ENCODE assay signal across 8 mouse cellular contexts in genomic region chr14:48130761-48131575, GRCm38 (mm10). TPM values are rescaled to one million over a fixed set of nuclear protein-coding genes. Genes with fewer than 3 reads are reported as not detected.
DNase-seq lines count a peak whose midpoint lies in the region; ATAC-seq and TF ChIP-seq lines count a peak whose summit lies in the region.

No protein-coding gene starts in this region.

- peaks cover 7% of the 10 kb centered on the region for H3K27me3 ChIP-seq in heart, embryonic 11.5 days (ENCODE audit: control insufficient read depth, insufficient read depth, low read length)
- H3K27me3 ChIP-seq in kidney, embryonic 15.5 days: no peaks in the 10 kb centered on the region
- no peaks in the 10 kb centered on the region for H3K27me3 ChIP-seq in cerebellum, adult 2 months (ENCODE audit: control insufficient read depth, insufficient read depth, low read length)

- WGBS in heart, embryonic 11.5 days (ENCODE audit: insufficient replicate concordance): 47% methylated on average over 20 of the region's 20 CpGs
- 25% methylated on average over 20 of the region's 20 CpGs for WGBS in kidney, embryonic 15.5 days
- WGBS in cerebellum, adult 2 months: 37% methylated on average over 20 of the region's 20 CpGs

- no peak for DNase-seq in heart, postnatal 36 days
- DNase-seq in thymus, postnatal 0 days (ENCODE audit: low spot score): no peak
- no peak for DNase-seq in cerebellum, adult 2 months

- intact Hi-C loops in heart, postnatal 36 days (cut with DNase I): loop anchor here (2.0 kb wide), 1 partner anchor 34 kb away; no protein-coding TSS in a partner anchor

- no peak for ATAC-seq in heart, embryonic 11.5 days (replicated peaks; ENCODE audit: insufficient number of reproducible peaks, low FRiP score, low TSS enrichment)
- ATAC-seq in granulocyte monocyte progenitor cell, adult 5-6 weeks (replicated peaks; ENCODE audit: poor library complexity, severe bottlenecking): peak; percentile 78
- ATAC-seq in kidney, embryonic 15.5 days (replicated peaks; ENCODE audit: low FRiP score): no peak
- peak; percentile 85 for ATAC-seq in megakaryocyte, adult 5-6 weeks (ENCODE audit: poor library complexity, severe bottlenecking)
- no peak for ATAC-seq in frontal cortex, adult (ENCODE audit: low TSS enrichment)

- H3K9ac ChIP-seq in heart, embryonic 11.5 days (ENCODE audit: low read depth, low read length): 0 out of 2 replicates have a peak overlapping the region, but pooled peaks have one; percentile 28
- no peak overlapping the region for H3K9ac ChIP-seq in kidney, embryonic 15.5 days

- no peak for TF ChIP-seq CTCF in cerebellum, adult 2 months (IDR thresholded peaks at IDR 0.05; ENCODE audit: borderline replicate concordance, insufficient read depth, low read depth, low read length)

- H3K9me3 ChIP-seq in heart, embryonic 11.5 days (replicated peaks; ENCODE audit: control insufficient read depth, low read length): no peaks in the 10 kb centered on the region
- H3K9me3 ChIP-seq in kidney, embryonic 15.5 days (replicated peaks): no peaks in the 10 kb centered on the region

- no peak for TF ChIP-seq POLR2A in cerebellum, adult 2 months (IDR thresholded peaks at IDR 0.05; ENCODE audit: borderline replicate concordance, insufficient read depth, low read length)

- no peak overlapping the region for H3K4me3 ChIP-seq in heart, embryonic 11.5 days (ENCODE audit: low read depth, low read length)
- H3K4me3 ChIP-seq in kidney, embryonic 15.5 days (replicated peaks): no peak overlapping the region
- no peak overlapping the region for H3K4me3 ChIP-seq in cerebellum, adult 2 months (replicated peaks; ENCODE audit: insufficient read depth, low read depth, low read length)

- H3K36me3 ChIP-seq in heart, embryonic 11.5 days (ENCODE audit: control insufficient read depth, insufficient read depth, low read length): no peaks in the 10 kb centered on the region
- no peaks in the 10 kb centered on the region for H3K36me3 ChIP-seq in kidney, embryonic 15.5 days

- H3K27ac ChIP-seq in heart, embryonic 11.5 days (ENCODE audit: low read depth, low read length): peak overlapping the region; percentile 32; the same call in 1 of the 2 replicates
- H3K27ac ChIP-seq in kidney, embryonic 15.5 days: peak overlapping the region; percentile 64
- H3K27ac ChIP-seq in cerebellum, adult 2 months (ENCODE audit: insufficient read depth, low read length): no peak overlapping the region; the same call in 1 of the 2 replicates

- peaks cover 35% of the 10 kb centered on the region for H3K4me1 ChIP-seq in heart, embryonic 11.5 days (ENCODE audit: control insufficient read depth, insufficient read depth, low read length)
- peaks cover 72% of the 10 kb centered on the region for H3K4me1 ChIP-seq in kidney, embryonic 15.5 days
- H3K4me1 ChIP-seq in cerebellum, adult 2 months (ENCODE audit: control insufficient read depth, insufficient read depth, low read length): peaks cover 37% of the 10 kb centered on the region

- H3K4me2 ChIP-seq in heart, embryonic 11.5 days: no peak overlapping the region
- peak overlapping the region; percentile 30; the same call in 1 of the 2 replicates for H3K4me2 ChIP-seq in kidney, embryonic 15.5 days

RNA-seq across cellular contexts. Expression of gene Peli2, which starts 10.3 kb away (rescaled TPM):
- polyA plus RNA-seq in heart, embryonic 11.5 days (2014; fragmentation: Nextera tagmentation; extraction: Ambion mirVana): 4.0 TPM in 2 replicates
- 10 to 100 TPM; 17.1 to 22.9 TPM for total RNA-seq in heart, postnatal 36 days (2021)
- 8.7 and 13.1 TPM in 2 replicates for total RNA-seq in granulocyte monocyte progenitor cell, adult 5-6 weeks (2014; fragmentation: Nextera tagmentation)
- 6.3 and 9.9 TPM in 2 replicates for total RNA-seq in granulocyte monocyte progenitor cell, adult 5-6 weeks (2017)
- 7.1 and 8.2 TPM in 2 replicates for polyA plus RNA-seq in kidney, embryonic 15.5 days (2015; fragmentation: Nextera tagmentation; extraction: Ambion mirVana)
- 9.6 and 9.7 TPM in 2 replicates for total RNA-seq in megakaryocyte, adult 5-6 weeks (2015)
- total RNA-seq in megakaryocyte, adult 5-6 weeks (2017): 5.7 and 7.6 TPM in 2 replicates
- polyA plus RNA-seq in thymus, postnatal 0 days (2015; fragmentation: Nextera tagmentation; extraction: Ambion mirVana): 1.0 and 2.2 TPM in 2 replicates
- 28.5 and 31.9 TPM in 2 replicates for polyA plus RNA-seq in cerebellum, adult 2 months (2012; rRNA removed)

Comparison
In these comparisons a context has a peak if more than half of its experiments do, and no peak if none do; other contexts are left out.
1. ATAC-seq: peak in granulocyte monocyte progenitor cell, adult 5-6 weeks (single experiment) and megakaryocyte, adult 5-6 weeks (single experiment); none in heart, embryonic 11.5 days (single experiment), kidney, embryonic 15.5 days (single experiment) and frontal cortex, adult (single experiment).